In genomic region chr7:88161586-88161985, GRCm38 (mm10) we compare ENCODE assay signal across 26 mouse cellular contexts.
"Had no signal": no experiment of that assay in that cellular context is flagged by ENCODE, and none has a peak within 500 bp of the region (broad histone marks: within the 10 kb centered on the region; RNA-seq: fewer than 3 reads in every experiment).

No protein-coding gene starts in this region.

- H3K4me3 ChIP-seq: heart, adult 2 months; heart, embryonic 13.5 days; heart, embryonic 15.5 days; hindbrain, embryonic 13.5 days; kidney, embryonic 15.5 days; limb, embryonic 10.5 days; limb, embryonic 12.5 days; liver, embryonic 13.5 days had no signal

- ATAC-seq: hindbrain, embryonic 16.5 days; intestine, embryonic 16.5 days had no signal

- H3K9ac ChIP-seq: heart, embryonic 13.5 days; heart, embryonic 15.5 days; hindbrain, embryonic 13.5 days; kidney, embryonic 15.5 days; limb, embryonic 12.5 days; liver, embryonic 13.5 days had no signal

- H3K9me3 ChIP-seq: heart, embryonic 13.5 days; heart, embryonic 15.5 days; hindbrain, embryonic 13.5 days; kidney, embryonic 15.5 days; limb, embryonic 10.5 days; limb, embryonic 12.5 days; liver, embryonic 13.5 days had no signal

- H3K27ac ChIP-seq: heart, adult 2 months; heart, embryonic 13.5 days; heart, embryonic 15.5 days; hindbrain, embryonic 13.5 days; kidney, embryonic 15.5 days; kidney, postnatal 0 days; limb, embryonic 10.5 days; limb, embryonic 12.5 days; liver, embryonic 13.5 days had no signal

- H3K36me3 ChIP-seq: heart, embryonic 13.5 days; heart, embryonic 15.5 days; hindbrain, embryonic 13.5 days; kidney, embryonic 15.5 days; limb, embryonic 10.5 days; limb, embryonic 12.5 days; liver, embryonic 13.5 days had no signal

- H3K27me3 ChIP-seq: heart, embryonic 13.5 days; heart, embryonic 15.5 days; hindbrain, embryonic 13.5 days; kidney, embryonic 15.5 days; limb, embryonic 12.5 days; liver, embryonic 13.5 days had no signal

- DNase-seq: gastrocnemius, postnatal 14 days; gastrocnemius, postnatal 36 days; heart, adult 11 months; heart, adult 2 months; heart, postnatal 14 days; heart, postnatal 36 days; kidney, adult 11 months; kidney, adult 2 months; kidney, adult 9 months; kidney, postnatal 14 days; kidney, postnatal 36 days; layer of hippocampus, adult 9-11 months; layer of hippocampus, postnatal 36 days; liver; liver, embryonic 13.5 days had no signal

- H3K4me2 ChIP-seq: heart, embryonic 11.5 days; heart, embryonic 13.5 days; heart, embryonic 15.5 days; hindbrain, embryonic 13.5 days; kidney, embryonic 15.5 days; limb, embryonic 12.5 days; liver, embryonic 11.5 days; liver, embryonic 13.5 days had no signal

- H3K4me1 ChIP-seq: heart, embryonic 13.5 days; heart, embryonic 15.5 days; hindbrain, embryonic 13.5 days; kidney, embryonic 15.5 days; limb, embryonic 10.5 days; limb, embryonic 12.5 days; liver, embryonic 13.5 days had no signal
